Mouse (Mus musculus) mature B cell (primary cell): Measurements from ENCODE around the gene Gm21094.
"Not testable (repeated sequence)": the region's sequence is repeated elsewhere in the genome, so short reads cannot be mapped to it uniquely, and the experiment has no call there.

ENCODE experiments used
- in situ Hi-C: fragments of 300-500 bp; cut with MboI; formaldehyde crosslinking; loops from 2 replicates; pipeline ENCODE4 v1.14.3; 2019

The Gm21094 gene

GRCm38 (mm10) chrY:32620343-32620742 lies at the start of gene Gm21094:
Gm21094 (minus strand) TSS chrY:32620443.
- in situ Hi-C loops: not testable (repeated sequence)
